ENCODE assay signal across 19 mouse cellular contexts in genomic region chr6:145404369-145405051, GRCm38 (mm10).
DNase-seq lines count a peak whose midpoint lies in the region; ATAC-seq and TF ChIP-seq lines count a peak whose summit lies in the region.
"Had no signal": no experiment of that assay in that cellular context is flagged by ENCODE, and none has a peak within 500 bp of the region (broad histone marks: within the 10 kb centered on the region; RNA-seq: fewer than 3 reads in every experiment).

No protein-coding gene starts in this region.

- no peak for TF ChIP-seq POLR2A in heart, adult 2 months (IDR thresholded peaks at IDR 0.05; ENCODE audit: insufficient read depth, low read depth, low read length)

- peak; percentile 25 for TF ChIP-seq CTCF in heart, adult 2 months (IDR thresholded peaks at IDR 0.05)

- H3K27me3 ChIP-seq in heart, adult 2 months (ENCODE audit: control insufficient read depth, insufficient read depth, low read length), result no peaks in the 10 kb centered on the region
- H3K27me3 ChIP-seq in forebrain, embryonic 10.5 days (ENCODE audit: poor library complexity, severe bottlenecking), result no peaks in the 10 kb centered on the region
- H3K27me3 ChIP-seq: embryonic facial prominence, embryonic 13.5 days; neural tube, embryonic 12.5 days had no signal

- peak; percentile 59 for ATAC-seq in megakaryocyte, adult 5-6 weeks (ENCODE audit: poor library complexity, severe bottlenecking)
- ATAC-seq: hindbrain, postnatal 0 days; intestine, postnatal 0 days; liver, postnatal 0 days had no signal

- H3K9me3 ChIP-seq in ES-E14 (ENCODE audit: control insufficient read depth, insufficient read depth, low read depth, low read length), result no peaks in the 10 kb centered on the region
- H3K9me3 ChIP-seq in forebrain, embryonic 10.5 days, result no peaks in the 10 kb centered on the region
- H3K9me3 ChIP-seq: embryonic facial prominence, embryonic 13.5 days; hindbrain, embryonic 10.5 days; neural tube, embryonic 12.5 days had no signal

- H3K36me3 ChIP-seq in heart, adult 2 months (ENCODE audit: control insufficient read depth, insufficient read depth, low read length), result no peaks in the 10 kb centered on the region
- no peaks in the 10 kb centered on the region for H3K36me3 ChIP-seq in ES-E14 (ENCODE audit: control insufficient read depth, insufficient read depth, low read length, poor library complexity, severe bottlenecking)
- H3K36me3 ChIP-seq in forebrain, embryonic 10.5 days (replicated peaks), result no peaks in the 10 kb centered on the region
- H3K36me3 ChIP-seq: embryonic facial prominence, embryonic 13.5 days; hindbrain, embryonic 10.5 days; neural tube, embryonic 12.5 days had no signal

- 90% methylated on average over 10 of the region's 10 CpGs for WGBS in heart, adult 2 months
- 89% methylated on average over 10 of the region's 10 CpGs for WGBS in forebrain, embryonic 10.5 days

- no peak for DNase-seq in heart, adult 2 months
- no peak for DNase-seq in heart, postnatal 36 days
- DNase-seq in 416B (ENCODE audit: low read depth) (peak; percentile 45), ES-E14 (ENCODE audit: low read depth, low spot score) (peak; percentile 29)
- no peak for DNase-seq in cerebellum, adult 18-20 months
- DNase-seq in forebrain, embryonic 10.5 days (ENCODE audit: extremely low spot score, low spot score), result no peak
- DNase-seq: adrenal gland, postnatal 14 days; cerebellum, postnatal 14 days; left cerebral cortex, postnatal 4 days; liver, postnatal 0 days; lung, postnatal 14 days; right cerebral cortex, adult 18-20 months; thymus, postnatal 4 days had no signal

- in situ Hi-C loops in ES-E14 (cut with MboI; ENCODE audit: low sequenced_read_pairs in 2 of 2, unreplicated experiment in 2 of 2), result no loop called here

- H3K4me3 ChIP-seq in heart, adult 2 months, result no peak overlapping the region
- no peak overlapping the region for H3K4me3 ChIP-seq in ES-E14 (ENCODE audit: insufficient read depth in 1 of 2, low read depth in 1 of 2, low read length in 2 of 2, poor library complexity in 1 of 2, severe bottlenecking in 1 of 2)
- H3K4me3 ChIP-seq in forebrain, embryonic 10.5 days, result no peak overlapping the region
- H3K4me3 ChIP-seq: embryonic facial prominence, embryonic 13.5 days; hindbrain, embryonic 10.5 days; neural tube, embryonic 12.5 days had no signal

- no peak overlapping the region for H3K9ac ChIP-seq in heart, adult 2 months (ENCODE audit: low read depth, low read length)
- H3K9ac ChIP-seq in ES-E14 (ENCODE audit: insufficient read depth, low read depth, low read length, poor library complexity, severe bottlenecking), result no peak overlapping the region
- H3K9ac ChIP-seq: embryonic facial prominence, embryonic 13.5 days; liver, postnatal 0 days; neural tube, embryonic 12.5 days had no signal

- intact Hi-C loops in heart, adult 2 months (cut with DNase I), result no loop called here
- intact Hi-C loops in heart, postnatal 36 days (cut with DNase I), result no loop called here

- no peak overlapping the region for H3K27ac ChIP-seq in heart, adult 2 months
- H3K27ac ChIP-seq in ES-E14 (ENCODE audit: insufficient read depth, low read depth, low read length, poor library complexity, severe bottlenecking), result no peak overlapping the region
- no peak overlapping the region for H3K27ac ChIP-seq in forebrain, embryonic 10.5 days
- H3K27ac ChIP-seq: embryonic facial prominence, embryonic 13.5 days; hindbrain, embryonic 10.5 days; hindbrain, postnatal 0 days; neural tube, embryonic 12.5 days had no signal

- no peaks in the 10 kb centered on the region for H3K4me1 ChIP-seq in heart, adult 2 months (ENCODE audit: control insufficient read depth, insufficient read depth, low read length)
- no peaks in the 10 kb centered on the region for H3K4me1 ChIP-seq in ES-E14 (ENCODE audit: control insufficient read depth in 2 of 2, insufficient read depth in 2 of 2, low read length in 2 of 2, poor library complexity in 1 of 2)
- H3K4me1 ChIP-seq in forebrain, embryonic 10.5 days, result peaks cover 7% of the 10 kb centered on the region

- H3K79me2 ChIP-seq in heart, adult 2 months (replicated peaks; ENCODE audit: control insufficient read depth, insufficient read depth, low read length), result no peaks in the 10 kb centered on the region

- no peak for TF ChIP-seq EP300 in heart, adult 2 months (IDR thresholded peaks at IDR 0.05; ENCODE audit: insufficient read depth, low read depth, low read length)

TF ChIP-seq in ES-E14, 5 proteins besides CTCF, POLR2A, EP300 and RAD21:
- no peak for TF ChIP-seq ZNF384 (IDR thresholded peaks at IDR 0.05; ENCODE audit: low read depth, low read length)
- no peak for TF ChIP-seq MAFK (IDR thresholded peaks at IDR 0.05; ENCODE audit: insufficient read depth, low read depth, low read length)
- no peak for TF ChIP-seq ZC3H11A (IDR thresholded peaks at IDR 0.05; ENCODE audit: borderline replicate concordance, low read depth, low read length)
- TF ChIP-seq HCFC1 (IDR thresholded peaks at IDR 0.05; ENCODE audit: borderline replicate concordance, insufficient read depth, low read length), result no peak
- no peak for TF ChIP-seq CHD2 (IDR thresholded peaks at IDR 0.05; ENCODE audit: low read depth, low read length)

Comparison
In these comparisons a context has a peak if more than half of its experiments do, and no peak if none do; other contexts are left out.
1. DNase-seq: peak in 416B (single experiment) and ES-E14 (single experiment); none in heart, adult 2 months (0 of 2), heart, postnatal 36 days (0 of 2), cerebellum, adult 18-20 months (0 of 2) and forebrain, embryonic 10.5 days (single experiment).